Mouse (Mus musculus): Measurements from ENCODE around the gene Cckbr. TPM values are rescaled to one million over a fixed set of nuclear protein-coding genes. Genes with fewer than 3 reads are reported as not detected.

Cckbr gene
- total and polyA plus RNA-seq, 2 experiments from 2014 or later: 6.3 to 12.0 TPM

DNA sequence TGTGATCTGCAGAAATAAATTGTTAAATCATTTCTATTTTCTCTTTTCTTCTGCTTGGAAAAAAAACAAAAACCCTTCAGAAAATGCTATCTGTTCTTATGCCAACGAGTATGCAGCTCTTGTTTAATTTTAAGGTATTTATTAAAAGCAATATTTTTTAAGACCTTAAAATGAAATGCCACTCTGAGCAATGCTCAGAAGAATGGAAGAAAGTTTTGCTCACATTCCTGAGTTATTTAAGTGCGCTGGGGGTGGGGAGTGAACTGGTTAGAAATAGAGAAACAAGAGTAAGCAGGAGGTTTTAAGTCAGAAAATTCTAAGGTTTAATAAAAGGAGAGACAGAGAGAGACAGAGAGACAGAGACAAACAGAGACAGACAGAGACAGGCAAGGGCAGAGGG, 94.2 kb downstream of the Cckbr start:
- H3K9ac ChIP-seq (replicated peaks; ENCODE audit: low read length, poor library complexity, severe bottlenecking): no peak overlapping the region
- DNase-seq (ENCODE audit: low spot score): no peak
- no peak for ATAC-seq (ENCODE audit: low FRiP score)
- no peak overlapping the region for H3K4me2 ChIP-seq (ENCODE audit: low read depth, low read length, poor library complexity, severe bottlenecking)
- no peak overlapping the region for H3K4me3 ChIP-seq (ENCODE audit: low read depth, low read length)
- no peaks in the 10 kb centered on the region for H3K36me3 ChIP-seq (ENCODE audit: insufficient read depth, low read length)
- 82% methylated on average over 2 of the region's 2 CpGs for WGBS
- H3K27ac ChIP-seq (ENCODE audit: low read depth, low read length): no peak overlapping the region
- TF ChIP-seq CTCF (IDR thresholded peaks at IDR 0.05): no peak
- no peaks in the 10 kb centered on the region for H3K9me3 ChIP-seq (ENCODE audit: low read length)
- H3K27me3 ChIP-seq (ENCODE audit: insufficient read depth, low read length): no peaks in the 10 kb centered on the region
- H3K4me1 ChIP-seq (ENCODE audit: insufficient read depth, low read length): no peaks in the 10 kb centered on the region; the same call in 1 of the 2 replicates

DNA sequence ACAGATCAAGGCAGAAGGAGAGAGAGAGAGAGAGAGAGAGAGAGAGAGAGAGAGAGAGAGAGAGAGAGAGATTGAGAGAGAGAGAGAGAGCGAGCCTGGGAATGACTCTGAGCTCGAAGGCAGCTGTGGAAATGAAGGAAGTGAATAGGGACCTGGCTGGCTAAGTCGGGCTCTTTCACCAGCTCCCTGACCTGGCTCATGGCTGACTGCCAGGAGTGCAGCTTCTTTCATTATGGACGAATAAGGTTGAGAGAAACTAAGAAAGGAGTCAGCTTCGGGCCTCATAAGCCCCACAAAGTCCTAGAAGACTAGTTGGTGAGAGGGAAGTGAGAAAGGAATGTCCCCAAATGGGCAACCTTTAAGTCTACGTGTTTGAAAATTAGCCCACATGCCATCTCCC, 94.7 kb downstream of the Cckbr start:
- Histone ChIP-seq H3K36me3 (ENCODE audit: insufficient read depth, low read length) (no peaks in the 10 kb centered on the region), H3K27ac (ENCODE audit: low read depth, low read length) (no peak overlapping the region), H3K4me2 (ENCODE audit: low read depth, low read length, poor library complexity, severe bottlenecking) (no peak overlapping the region), H3K9ac (replicated peaks; ENCODE audit: low read length, poor library complexity, severe bottlenecking) (no peak overlapping the region), H3K27me3 (ENCODE audit: insufficient read depth, low read length) (no peaks in the 10 kb centered on the region), H3K4me3 (ENCODE audit: low read depth, low read length) (no peak overlapping the region), H3K9me3 (ENCODE audit: low read length) (no peaks in the 10 kb centered on the region), H3K4me1 (ENCODE audit: insufficient read depth, low read length) (no peaks in the 10 kb centered on the region)
- TF ChIP-seq CTCF (IDR thresholded peaks at IDR 0.05): no peak
- DNase-seq (ENCODE audit: low spot score) (no peak), ATAC-seq (ENCODE audit: low FRiP score) (no peak)
- WGBS: 27% methylated on average over 6 of the region's 6 CpGs

Other genes with a start within 250 kb of the Cckbr start
- gene Olfr685, start 239.7 kb upstream of the Cckbr start, total RNA-seq (2014; rRNA removed): not detected in 2 replicates
- not detected in 2 replicates for gene Olfr685, start 239.7 kb upstream of the Cckbr start, polyA plus RNA-seq (2015; fragmentation: Nextera tagmentation; extraction: Ambion mirVana)
- not detected in 2 replicates for gene Olfr686, start 218.2 kb upstream of the Cckbr start, total RNA-seq (2014; rRNA removed)
- not detected in 2 replicates for gene Olfr686, start 218.2 kb upstream of the Cckbr start, polyA plus RNA-seq (2015; fragmentation: Nextera tagmentation; extraction: Ambion mirVana)
- not detected in 2 replicates for gene Olfr688, start 137.6 kb upstream of the Cckbr start, total RNA-seq (2014; rRNA removed)
- gene Olfr688, start 137.6 kb upstream of the Cckbr start, polyA plus RNA-seq (2015; fragmentation: Nextera tagmentation; extraction: Ambion mirVana): not detected in 2 replicates
- gene Olfr689, start 114.6 kb upstream of the Cckbr start, total RNA-seq (2014; rRNA removed): not detected in 2 replicates
- gene Olfr689, start 114.6 kb upstream of the Cckbr start, polyA plus RNA-seq (2015; fragmentation: Nextera tagmentation; extraction: Ambion mirVana): 0.05 TPM in 1 of 2 replicates, not detected in the other
- gene Olfr690, start 91.6 kb upstream of the Cckbr start, total RNA-seq (2014; rRNA removed): 0.22 and 1.4 TPM in 2 replicates
- gene Olfr690, start 91.6 kb upstream of the Cckbr start, polyA plus RNA-seq (2015; fragmentation: Nextera tagmentation; extraction: Ambion mirVana): not detected in 2 replicates
- gene Olfr691, start 83.5 kb upstream of the Cckbr start, total RNA-seq (2014; rRNA removed): 0.76 and 2.6 TPM in 2 replicates
- 0.09 and 0.26 TPM in 2 replicates for gene Olfr691, start 83.5 kb upstream of the Cckbr start, polyA plus RNA-seq (2015; fragmentation: Nextera tagmentation; extraction: Ambion mirVana)
- not detected in 2 replicates for gene Olfr692, start 57.5 kb upstream of the Cckbr start, total RNA-seq (2014; rRNA removed)
- gene Olfr692, start 57.5 kb upstream of the Cckbr start, polyA plus RNA-seq (2015; fragmentation: Nextera tagmentation; extraction: Ambion mirVana): 0.14 TPM in 1 of 2 replicates, not detected in the other
- gene Gm5901, start 50.7 kb upstream of the Cckbr start, total RNA-seq (2014; rRNA removed): not detected in 2 replicates
- gene Gm5901, start 50.7 kb upstream of the Cckbr start, polyA plus RNA-seq (2015; fragmentation: Nextera tagmentation; extraction: Ambion mirVana): 0.48 and 0.57 TPM in 2 replicates
- gene Fam160a2, start 25.7 kb upstream of the Cckbr start, total RNA-seq (2014; rRNA removed): 33.4 and 35.8 TPM in 2 replicates
- gene Fam160a2, start 25.7 kb upstream of the Cckbr start, polyA plus RNA-seq (2015; fragmentation: Nextera tagmentation; extraction: Ambion mirVana): 37.3 and 37.6 TPM in 2 replicates
- 0.49 TPM in 1 of 2 replicates, not detected in the other for gene Cnga4, start 21.2 kb upstream of the Cckbr start, total RNA-seq (2014; rRNA removed)
- 0.21 and 0.26 TPM in 2 replicates for gene Cnga4, start 21.2 kb upstream of the Cckbr start, polyA plus RNA-seq (2015; fragmentation: Nextera tagmentation; extraction: Ambion mirVana)
- gene Cavin3, start 56.6 kb downstream of the Cckbr start, total RNA-seq (2014; rRNA removed): 24.8 and 33.5 TPM in 2 replicates
- gene Cavin3, start 56.6 kb downstream of the Cckbr start, polyA plus RNA-seq (2015; fragmentation: Nextera tagmentation; extraction: Ambion mirVana): 34.6 and 40.4 TPM in 2 replicates
- gene Smpd1, start 128.6 kb downstream of the Cckbr start, total RNA-seq (2014; rRNA removed): 162 and 182 TPM in 2 replicates
- 115 and 127 TPM in 2 replicates for gene Smpd1, start 128.6 kb downstream of the Cckbr start, polyA plus RNA-seq (2015; fragmentation: Nextera tagmentation; extraction: Ambion mirVana)
- gene Apbb1, start 155.9 kb downstream of the Cckbr start, total RNA-seq (2014; rRNA removed): 391 and 571 TPM in 2 replicates
- 341 and 372 TPM in 2 replicates for gene Apbb1, start 155.9 kb downstream of the Cckbr start, polyA plus RNA-seq (2015; fragmentation: Nextera tagmentation; extraction: Ambion mirVana)
- not detected in 2 replicates for gene Hpx, start 174.4 kb downstream of the Cckbr start, total RNA-seq (2014; rRNA removed)
- 0.20 TPM in 1 of 2 replicates, not detected in the other for gene Hpx, start 174.4 kb downstream of the Cckbr start, polyA plus RNA-seq (2015; fragmentation: Nextera tagmentation; extraction: Ambion mirVana)
- 164 and 171 TPM in 2 replicates for gene Trim3, start 207.8 kb downstream of the Cckbr start, total RNA-seq (2014; rRNA removed)
- 108 and 109 TPM in 2 replicates for gene Trim3, start 207.8 kb downstream of the Cckbr start, polyA plus RNA-seq (2015; fragmentation: Nextera tagmentation; extraction: Ambion mirVana)
- 36.4 and 107 TPM in 2 replicates for gene Timm10b, start 214.3 kb downstream of the Cckbr start, total RNA-seq (2014; rRNA removed)
- gene Timm10b, start 214.3 kb downstream of the Cckbr start, polyA plus RNA-seq (2015; fragmentation: Nextera tagmentation; extraction: Ambion mirVana): 170 and 179 TPM in 2 replicates
- gene Arfip2, start 214.7 kb downstream of the Cckbr start, total RNA-seq (2014; rRNA removed): 62.1 and 90.0 TPM in 2 replicates
- 84.9 and 95.3 TPM in 2 replicates for gene Arfip2, start 214.7 kb downstream of the Cckbr start, polyA plus RNA-seq (2015; fragmentation: Nextera tagmentation; extraction: Ambion mirVana)
- 55.3 and 65.6 TPM in 2 replicates for gene Gm45799, start 214.8 kb downstream of the Cckbr start, total RNA-seq (2014; rRNA removed)
- 11.3 and 23.7 TPM in 2 replicates for gene Gm45799, start 214.8 kb downstream of the Cckbr start, polyA plus RNA-seq (2015; fragmentation: Nextera tagmentation; extraction: Ambion mirVana)
- 3.8 and 5.2 TPM in 2 replicates for gene Dnhd1, start 225.1 kb downstream of the Cckbr start, total RNA-seq (2014; rRNA removed)
- gene Dnhd1, start 225.1 kb downstream of the Cckbr start, polyA plus RNA-seq (2015; fragmentation: Nextera tagmentation; extraction: Ambion mirVana): 1.8 and 1.9 TPM in 2 replicates

Measured in midbrain, postnatal 0 days (tissue).